Mouse (Mus musculus) lung, embryonic 14.5 days (tissue): ENCODE data around the gene Iqck. TPM values are rescaled to one million over a fixed set of nuclear protein-coding genes. Genes with fewer than 3 reads are reported as not detected.

Source experiments
- ATAC-seq: fragments of 200-750 bp; cut with Nextera tagmentation; 2 replicates; pipeline ENCODE4 v1.8.0; 2017; ENCODE audit warnings: mild to moderate bottlenecking, moderate TSS enrichment, moderate library complexity; ENCODE audit not compliant: insufficient read depth
- DNase-seq: peaks from one replicate; pipeline ENCODE4 v3.0.0-alpha.2; 2015
- H3K27ac ChIP-seq: fragments of 300-500 bp; sonication (generic); 2 replicates; pipeline ENCODE4 v1.5.1; 2014; ENCODE audit warnings: low read depth, mild to moderate bottlenecking, moderate library complexity
- H3K27me3 ChIP-seq: fragments of 300-500 bp; sonication (generic); 2 replicates; pipeline ENCODE4 v1.6.1; 2014; ENCODE audit warnings: low read length, control low read depth; ENCODE audit not compliant: insufficient read depth
- H3K36me3 ChIP-seq: fragments of 300-500 bp; sonication (generic); 2 replicates; pipeline ENCODE4 v1.6.1; 2014; ENCODE audit warnings: control low read depth; ENCODE audit not compliant: insufficient read depth
- H3K4me1 ChIP-seq: fragments of 300-500 bp; sonication (generic); 2 replicates; pipeline ENCODE4 v1.6.1; 2014; ENCODE audit warnings: antibody characterized with exemption, control low read depth; ENCODE audit not compliant: insufficient read depth
- H3K4me2 ChIP-seq: fragments of 300-500 bp; sonication (generic); 2 replicates; pipeline ENCODE4 v1.6.1; 2014; ENCODE audit warnings: mild to moderate bottlenecking
- H3K4me3 ChIP-seq: fragments of 300-500 bp; sonication (generic); 2 replicates; pipeline ENCODE4 v1.5.1; 2014; ENCODE audit warnings: low read depth, low read length
- H3K9ac ChIP-seq: fragments of 300-500 bp; sonication (generic); 2 replicates; pipeline ENCODE4 v1.6.1; 2014
- H3K9me3 ChIP-seq: fragments of 300-500 bp; sonication (generic); 2 replicates; pipeline ENCODE4 v1.6.1; 2016; ENCODE audit warnings: low read depth, low read length, control low read depth
- CTCF ChIP-seq: IDR thresholded peaks from 2 replicates; pipeline ENCODE4 v1.5.1; 2016; ENCODE audit warnings: antibody characterized with exemption, low read depth
- WGBS: fragments of 180-500 bp; shearing (Covaris S2); extraction: QIAGEN DNeasy Blood & Tissue Kit; methylation state at CpG from one replicate; pipeline ENCODE4 v1.1.7; 2014; 5-methylcytosine and 5-hydroxymethylcytosine counted together
- polyA plus RNA-seq: library from polyadenylated mRNA; unstranded; fragments of >200 nt; fragmentation: Nextera tagmentation; extraction: Ambion mirVana; gene quantifications from 2 replicates; pipeline ENCODE4 v1.2.1, GENCODE M21; 2014

Iqck gene
- polyA plus RNA-seq, 1 experiment from 2014 or later, result 3.2 TPM

DNA sequence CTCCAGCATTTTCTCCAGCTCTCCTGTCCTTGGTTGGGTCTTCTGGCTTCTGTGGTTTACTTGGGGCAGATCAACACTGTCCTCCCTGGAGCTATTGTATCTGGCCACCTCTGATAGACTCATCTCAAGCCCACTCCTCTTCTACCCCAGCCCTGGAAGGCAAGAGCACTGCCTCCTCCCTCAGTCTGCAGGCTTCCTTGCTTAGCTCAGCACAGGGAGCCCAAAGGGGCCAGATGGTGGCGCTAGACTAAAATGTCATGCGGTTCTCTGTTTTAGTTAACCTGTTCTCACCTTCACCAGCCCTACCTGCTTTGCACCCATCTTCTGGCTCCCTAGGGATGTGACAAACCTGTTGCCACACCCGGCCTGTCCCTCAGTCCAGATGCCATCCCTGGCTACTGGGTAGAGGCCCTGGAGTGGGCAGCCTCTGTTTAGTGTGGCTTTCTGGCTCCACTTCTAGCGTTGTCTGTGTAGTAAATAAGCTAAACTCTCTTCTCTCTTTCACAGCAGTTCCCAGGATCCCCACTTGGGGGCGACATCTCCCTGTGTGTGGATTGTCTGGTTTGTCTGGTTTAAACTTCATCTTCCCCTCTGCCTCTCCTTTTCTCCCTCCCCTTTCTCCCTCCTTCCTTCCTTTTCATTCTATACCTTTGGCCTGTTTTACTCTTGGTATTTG, 155.4 kb downstream of the Iqck start:
- DNase-seq (peak; percentile 77), ATAC-seq (no peak; the same call in 1 of the 2 replicates)
- Histone ChIP-seq H3K4me2 (no peak overlapping the region), H3K27ac (no peak overlapping the region), H3K9ac (no peak overlapping the region), H3K4me1 (no peaks in the 10 kb centered on the region), H3K9me3 (no peaks in the 10 kb centered on the region), H3K27me3 (no peaks in the 10 kb centered on the region), H3K36me3 (no peaks in the 10 kb centered on the region), H3K4me3 (no peak overlapping the region)
- peak; percentile 80 for TF ChIP-seq CTCF
- 22% methylated on average over 5 of the region's 5 CpGs for WGBS

DNA sequence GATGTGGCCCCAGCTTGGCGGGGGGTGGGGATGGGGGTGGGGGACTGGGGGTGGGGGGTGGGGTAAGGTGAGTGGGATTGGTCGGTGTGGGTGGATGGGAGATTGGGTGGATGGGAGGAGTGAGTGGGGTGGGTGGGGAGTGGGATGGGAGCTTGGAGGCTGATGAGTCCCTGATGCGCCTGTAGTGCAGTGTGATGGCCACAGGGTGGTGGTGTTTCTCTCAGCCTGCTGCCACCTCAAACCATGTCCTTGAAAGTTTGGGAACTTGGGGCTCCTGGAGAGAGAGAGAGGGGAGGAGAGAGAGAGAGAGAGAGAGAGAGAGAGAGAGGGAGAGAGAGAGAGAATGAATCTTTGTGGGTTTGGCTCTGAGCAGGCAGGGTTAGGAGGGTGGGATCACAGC, 160.2 kb downstream of the Iqck start:
- Histone ChIP-seq H3K27me3 (no peaks in the 10 kb centered on the region), H3K36me3 (no peaks in the 10 kb centered on the region), H3K27ac (no peak overlapping the region), H3K9ac (no peak overlapping the region), H3K4me3 (no peak overlapping the region), H3K9me3 (no peaks in the 10 kb centered on the region), H3K4me2 (no peak overlapping the region), H3K4me1 (no peaks in the 10 kb centered on the region)
- DNase-seq (peak; percentile 56), ATAC-seq (no peak)
- 0% methylated on average over 3 of the region's 3 CpGs for WGBS
- TF ChIP-seq CTCF, result peak; percentile 68

DNA sequence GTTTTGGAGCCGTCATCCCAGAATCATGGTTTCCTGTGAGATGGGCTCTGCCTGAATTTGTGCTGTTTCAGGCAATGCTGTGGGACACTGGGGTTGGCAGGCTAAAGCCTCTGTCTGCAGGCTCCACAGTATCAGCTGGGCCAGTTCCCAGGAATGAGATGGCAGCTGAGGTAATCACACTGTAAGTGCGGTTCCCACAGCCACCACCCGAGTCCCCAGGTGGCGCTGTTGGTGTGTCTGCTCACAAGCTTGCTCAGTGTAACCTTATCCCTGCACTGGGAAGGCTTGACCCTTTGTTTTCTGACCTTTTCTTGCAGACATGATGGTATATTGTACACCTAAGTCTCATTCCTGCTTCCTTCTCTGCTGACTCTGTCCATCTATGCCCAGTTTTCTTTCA, 164.0 kb downstream of the Iqck start:
- Histone ChIP-seq H3K27me3 (no peaks in the 10 kb centered on the region), H3K4me2 (no peak overlapping the region), H3K4me1 (no peaks in the 10 kb centered on the region), H3K27ac (no peak overlapping the region), H3K9ac (no peak overlapping the region), H3K36me3 (no peaks in the 10 kb centered on the region), H3K4me3 (no peak overlapping the region), H3K9me3 (no peaks in the 10 kb centered on the region)
- WGBS, result 7% methylated on average over 4 of the region's 4 CpGs
- DNase-seq (peak; percentile 76), ATAC-seq (peak; percentile 67; the same call in 1 of the 2 replicates)
- peak; percentile 75 for TF ChIP-seq CTCF

Other genes with a start within 250 kb of the Iqck start
- 102 and 106 TPM in 2 replicates for gene Gde1, start 150.0 kb upstream of the Iqck start, polyA plus RNA-seq
- gene Ccp110, start 143.2 kb upstream of the Iqck start, polyA plus RNA-seq, result 12.0 and 13.5 TPM in 2 replicates
- 63.4 and 66.3 TPM in 2 replicates for gene Vps35l, start 115.5 kb upstream of the Iqck start, polyA plus RNA-seq
- 89.8 and 95.9 TPM in 2 replicates for gene Knop1, start 502 bp downstream of the Iqck start, polyA plus RNA-seq
- 7.6 and 10.9 TPM in 2 replicates for gene Gprc5b, start 139.5 kb downstream of the Iqck start, polyA plus RNA-seq